Mouse (Mus musculus): ENCODE measurements around the gene Cfdp1.

DNA sequence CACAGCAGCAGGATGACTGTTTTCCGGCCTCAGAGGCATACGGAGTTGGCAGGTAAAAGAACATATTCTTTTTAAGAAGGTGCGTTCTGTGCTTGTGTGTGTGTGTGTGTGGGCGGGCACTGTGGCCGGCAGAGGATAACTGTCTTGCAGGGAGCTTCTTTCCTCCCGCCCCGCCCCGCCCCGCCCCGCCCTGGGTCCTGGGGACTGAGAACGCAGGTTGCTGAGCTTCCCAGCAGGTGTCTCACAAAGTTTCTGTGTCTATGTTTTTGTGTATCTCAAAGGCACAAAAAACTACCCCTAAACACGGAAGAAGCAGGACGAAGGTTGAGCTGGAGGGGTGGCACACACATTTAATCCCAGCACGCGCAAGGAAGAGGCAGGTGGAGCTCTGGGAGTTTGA is 84.8 kb downstream of the Cfdp1 start:
- TF ChIP-seq CTCF (IDR thresholded peaks at IDR 0.05; ENCODE audit: low read depth) (no peak), EP300 (IDR thresholded peaks at IDR 0.05; ENCODE audit: low read depth) (no peak)

Measured in liver, postnatal 0 days (tissue).